Mouse (Mus musculus) liver, adult 2 months (tissue): Measurements from ENCODE around the gene Cdyl2. TPM values are rescaled to one million over a fixed set of nuclear protein-coding genes. Genes with fewer than 3 reads are reported as not detected.

Experiments
- DNase-seq: peaks from one replicate; pipeline ENCODE4 v3.0.0-alpha.2; 2011; ENCODE audit warnings: low read depth, low spot score; ENCODE audit errors: extremely low read depth
- H3K27ac ChIP-seq: fragments of 200-500 bp; replicated peaks from 2 replicates; pipeline ENCODE4 v1.5.1; 2012; ENCODE audit warnings: low read depth, mild to moderate bottlenecking, control low read depth, inconsistent platforms, low read length; ENCODE audit not compliant: insufficient read depth
- H3K27me3 ChIP-seq: fragments of 200-500 bp; 2 replicates; pipeline ENCODE4 v1.6.1; 2012; ENCODE audit warnings: mild to moderate bottlenecking, moderate library complexity, low read length, inconsistent platforms; ENCODE audit not compliant: control insufficient read depth, insufficient read depth
- H3K36me3 ChIP-seq: fragments of 200-500 bp; 2 replicates; pipeline ENCODE4 v1.6.1; 2012; ENCODE audit warnings: low read length, inconsistent platforms; ENCODE audit not compliant: control insufficient read depth, insufficient read depth
- H3K4me1 ChIP-seq: fragments of 200-500 bp; 2 replicates; pipeline ENCODE4 v1.6.1; 2011; ENCODE audit warnings: low read length; ENCODE audit not compliant: control insufficient read depth, insufficient read depth
- H3K4me3 ChIP-seq: fragments of 200-500 bp; 2 replicates; pipeline ENCODE4 v1.5.1; 2011; ENCODE audit warnings: low read depth, mild to moderate bottlenecking, control low read depth, low read length, moderate library complexity; ENCODE audit not compliant: insufficient read depth
- H3K79me2 ChIP-seq: fragments of 200-500 bp; 2 replicates; pipeline ENCODE4 v1.6.1; 2012; ENCODE audit warnings: inconsistent platforms, mild to moderate bottlenecking, low read length, moderate library complexity; ENCODE audit not compliant: control insufficient read depth, insufficient read depth
- H3K9ac ChIP-seq: fragments of 200-500 bp; 2 replicates; pipeline ENCODE4 v1.6.1; 2012; ENCODE audit warnings: low read depth, mild to moderate bottlenecking, control low read depth, inconsistent platforms, low read length
- CTCF ChIP-seq: fragments of 200-500 bp; IDR thresholded peaks from 2 replicates; pipeline ENCODE4 v1.5.1; 2011; ENCODE audit warnings: low read depth, low read length, control low read depth
- POLR2A ChIP-seq: fragments of 200-500 bp; IDR thresholded peaks from 2 replicates; pipeline ENCODE4 v1.6.1; 2011; ENCODE audit warnings: low read length, control low read depth; ENCODE audit not compliant: insufficient read depth; ENCODE audit errors: extremely low read depth
- WGBS: fragments of 180-500 bp; shearing (Covaris S2); methylation state at CpG from one replicate; pipeline ENCODE4 v1.1.7; 2018; 5-methylcytosine and 5-hydroxymethylcytosine counted together
- polyA plus RNA-seq: library from polyadenylated mRNA; depleted of rRNA; stranded (reverse); fragments of >200 nt; gene quantifications from 2 replicates; pipeline ENCODE4 v1.2.3, GENCODE M21; 2012
- total RNA-seq: library from RNA; depleted of rRNA; stranded (reverse); fragments of >200 nt; gene quantifications from 2 replicates; pipeline ENCODE4 v1.2.3, GENCODE M21; 2014

The Cdyl2 gene
- total and polyA plus RNA-seq, 2 experiments, result 0.81 to 1.1 TPM

GRCm38 (mm10) chr8:116689741-116690140, 43.0 kb downstream of the Cdyl2 start:
- Histone ChIP-seq H3K79me2 (no peaks in the 10 kb centered on the region; the same call in 1 of the 2 replicates), H3K36me3 (no peaks in the 10 kb centered on the region), H3K4me1 (no peaks in the 10 kb centered on the region), H3K4me3 (no peak overlapping the region), H3K9ac (no peak overlapping the region), H3K27me3 (no peaks in the 10 kb centered on the region), H3K27ac (no peak overlapping the region)
- no peak for TF ChIP-seq CTCF
- TF ChIP-seq POLR2A, result no peak
- DNase-seq, result no peak
- WGBS, result 97% methylated on average over 3 of the region's 3 CpGs

- Histone ChIP-seq H3K36me3 (no peaks in the 10 kb centered on the region), H3K27me3 (no peaks in the 10 kb centered on the region), H3K4me1 (no peaks in the 10 kb centered on the region), H3K9ac (no peak overlapping the region), H3K27ac (no peak overlapping the region), H3K79me2 (0 out of 2 replicates have a peak, but pooled peaks cover 2% of the 10 kb centered on the region), H3K4me3 (no peak overlapping the region)
- TF ChIP-seq CTCF (no peak), POLR2A (no peak)
- DNase-seq, result no peak
- WGBS, result 98% methylated on average over 1 of the region's 1 CpGs
Observed at GRCm38 (mm10) chr8:116676174-116676573, 56.6 kb downstream of the Cdyl2 start.

GRCm38 (mm10) chr8:116673966-116674805, 58.6 kb downstream of the Cdyl2 start:
- no peaks in the 10 kb centered on the region for H3K36me3 ChIP-seq
- WGBS, result 87% methylated on average over 10 of the region's 10 CpGs
- H3K4me1 ChIP-seq, result no peaks in the 10 kb centered on the region
- no peak overlapping the region for H3K9ac ChIP-seq
- no peak for DNase-seq
- H3K27me3 ChIP-seq, result no peaks in the 10 kb centered on the region
- 0 out of 2 replicates have a peak, but pooled peaks cover 2% of the 10 kb centered on the region for H3K79me2 ChIP-seq
- no peak overlapping the region for H3K4me3 ChIP-seq
- no peak for TF ChIP-seq POLR2A
- no peak for TF ChIP-seq CTCF
- no peak overlapping the region for H3K27ac ChIP-seq

DNA sequence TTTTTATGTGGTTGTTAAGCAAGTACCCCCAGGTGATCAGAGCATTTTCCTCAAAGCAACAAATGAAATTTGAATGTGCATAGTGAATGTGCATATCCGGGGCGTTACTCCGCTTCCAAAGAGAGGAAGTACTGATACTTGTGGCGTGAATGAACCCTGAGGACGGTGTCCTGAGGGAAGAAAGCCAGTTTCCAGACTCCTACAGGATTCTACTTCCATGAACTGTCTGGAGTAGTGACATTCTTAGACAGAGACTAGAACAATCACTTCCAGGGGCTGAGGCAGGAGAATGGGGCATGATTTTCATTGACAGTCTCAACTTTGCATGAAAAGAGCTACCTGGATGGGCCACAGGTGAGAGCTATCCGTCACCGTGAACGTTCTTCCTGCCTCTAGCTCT, 59.3 kb downstream of the Cdyl2 start:
- Histone ChIP-seq H3K27me3 (no peaks in the 10 kb centered on the region), H3K4me1 (no peaks in the 10 kb centered on the region), H3K79me2 (0 out of 2 replicates have a peak, but pooled peaks cover 2% of the 10 kb centered on the region), H3K9ac (no peak overlapping the region), H3K36me3 (no peaks in the 10 kb centered on the region), H3K27ac (no peak overlapping the region), H3K4me3 (no peak overlapping the region)
- no peak for DNase-seq
- WGBS, result 91% methylated on average over 8 of the region's 8 CpGs
- TF ChIP-seq POLR2A (no peak), CTCF (no peak)

GRCm38 (mm10) chr8:116673052-116673451, 59.7 kb downstream of the Cdyl2 start:
- WGBS, result 96% methylated on average over 4 of the region's 4 CpGs
- Histone ChIP-seq H3K9ac (no peak overlapping the region), H3K27ac (no peak overlapping the region), H3K27me3 (no peaks in the 10 kb centered on the region), H3K79me2 (0 out of 2 replicates have a peak, but pooled peaks cover 2% of the 10 kb centered on the region), H3K4me1 (no peaks in the 10 kb centered on the region), H3K4me3 (no peak overlapping the region), H3K36me3 (no peaks in the 10 kb centered on the region)
- no peak for DNase-seq
- TF ChIP-seq CTCF (no peak), POLR2A (no peak)

DNA sequence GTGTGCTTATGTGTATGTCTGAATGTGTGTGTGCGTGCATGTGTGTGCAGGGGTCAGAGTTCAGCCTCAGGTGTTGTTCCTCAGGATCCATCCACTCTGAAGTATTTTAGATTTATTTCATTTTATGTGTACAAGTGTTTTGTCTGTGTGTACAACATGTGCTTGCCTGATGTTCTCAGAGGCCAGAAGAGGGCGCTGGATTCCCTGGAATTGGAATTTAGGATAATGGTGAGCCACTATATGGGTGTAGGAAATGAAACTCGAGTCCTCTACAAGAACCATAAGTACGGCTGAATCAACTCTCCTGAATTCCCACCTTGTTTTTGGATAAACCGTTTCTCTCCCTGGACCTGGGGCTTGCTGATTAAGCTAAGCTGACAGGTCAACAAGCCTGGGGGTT, 61.2 kb downstream of the Cdyl2 start:
- WGBS, result 63% methylated on average over 5 of the region's 5 CpGs
- Histone ChIP-seq H3K4me3 (no peak overlapping the region), H3K9ac (no peak overlapping the region), H3K79me2 (no peaks in the 10 kb centered on the region), H3K27me3 (no peaks in the 10 kb centered on the region), H3K27ac (no peak overlapping the region), H3K4me1 (peaks cover 2% of the 10 kb centered on the region; the same call in 1 of the 2 replicates), H3K36me3 (no peaks in the 10 kb centered on the region)
- peak; percentile 22 for DNase-seq
- TF ChIP-seq POLR2A, result no peak
- TF ChIP-seq CTCF, result no peak
